Mouse (Mus musculus) lung, embryonic 16.5 days (tissue): ENCODE data around the gene Eif4h. TPM values are rescaled to one million over a fixed set of nuclear protein-coding genes. Genes with fewer than 3 reads are reported as not detected.

ENCODE experiments used
- ATAC-seq: fragments of 200-750 bp; cut with Nextera tagmentation; 2 replicates; pipeline ENCODE4 v1.8.0; 2017; ENCODE audit warnings: low read depth, mild to moderate bottlenecking, moderate library complexity
- H3K27ac ChIP-seq: fragments of 300-500 bp; sonication (generic); 2 replicates; pipeline ENCODE4 v1.5.1; 2014; ENCODE audit warnings: mild to moderate bottlenecking, control low read depth, low read length
- H3K27me3 ChIP-seq: fragments of 300-500 bp; sonication (generic); 2 replicates; pipeline ENCODE4 v1.6.1; 2014; ENCODE audit warnings: low read depth, low read length, mixed read lengths; ENCODE audit not compliant: control insufficient read depth, insufficient read depth
- H3K36me3 ChIP-seq: fragments of 300-500 bp; sonication (generic); 2 replicates; pipeline ENCODE4 v1.6.1; 2014; ENCODE audit warnings: low read length; ENCODE audit not compliant: control insufficient read depth, insufficient read depth
- H3K4me1 ChIP-seq: fragments of 300-500 bp; sonication (generic); replicated peaks from 2 replicates; pipeline ENCODE4 v1.6.1; 2014; ENCODE audit warnings: low read length, mixed read lengths; ENCODE audit not compliant: control insufficient read depth, insufficient read depth
- H3K4me2 ChIP-seq: fragments of 300-500 bp; sonication (generic); 2 replicates; pipeline ENCODE4 v1.6.1; 2014; ENCODE audit warnings: low read depth, low read length, control low read depth
- H3K4me3 ChIP-seq: fragments of 300-500 bp; sonication (generic); 2 replicates; pipeline ENCODE4 v1.5.1; 2014; ENCODE audit warnings: mild to moderate bottlenecking, low read length, control low read depth
- H3K9ac ChIP-seq: fragments of 300-500 bp; sonication (generic); 2 replicates; pipeline ENCODE4 v1.6.1; 2014; ENCODE audit warnings: low read length, control low read depth
- H3K9me3 ChIP-seq: fragments of 300-500 bp; sonication (generic); 2 replicates; pipeline ENCODE4 v1.6.1; 2016; ENCODE audit warnings: low read length; ENCODE audit not compliant: control insufficient read depth
- WGBS: fragments of 180-500 bp; shearing (Covaris S2); extraction: QIAGEN DNeasy Blood & Tissue Kit; methylation state at CpG from one replicate; pipeline ENCODE4 v1.1.7; 2014; 5-methylcytosine and 5-hydroxymethylcytosine counted together
- polyA plus RNA-seq: library from polyadenylated mRNA; unstranded; fragments of >200 nt; fragmentation: Nextera tagmentation; extraction: Ambion mirVana; gene quantifications from 2 replicates; pipeline ENCODE4 v1.2.1, GENCODE M21; 2015

The Eif4h gene
- polyA plus RNA-seq, 1 experiment from 2014 or later: 493 TPM

DNA sequence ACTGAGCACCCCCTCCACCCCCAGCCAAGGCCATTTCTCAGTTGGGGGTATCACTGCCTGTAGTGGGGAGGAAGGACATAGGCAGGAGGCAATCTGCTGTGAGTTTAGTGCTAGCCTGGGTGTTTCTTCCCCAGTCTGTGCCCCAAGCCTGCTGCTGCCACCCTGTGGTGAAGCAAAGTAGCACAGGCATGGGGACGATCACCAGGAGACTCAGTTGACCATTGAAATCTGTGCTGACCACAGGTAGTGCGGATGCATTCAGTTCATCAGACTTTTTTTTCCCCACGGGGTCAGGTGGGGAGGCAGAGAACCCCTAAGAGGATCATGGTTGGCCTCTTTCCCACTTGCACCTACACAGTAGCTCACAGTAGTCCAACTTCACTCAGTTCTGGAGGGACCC, 22.2 kb downstream of the Eif4h start:
- peaks cover 40% of the 10 kb centered on the region for H3K36me3 ChIP-seq
- no peak overlapping the region for H3K27ac ChIP-seq
- H3K4me2 ChIP-seq: no peak overlapping the region
- no peaks in the 10 kb centered on the region for H3K9me3 ChIP-seq
- peak; percentile 23; the same call in 1 of the 2 replicates for ATAC-seq
- no peaks in the 10 kb centered on the region for H3K4me1 ChIP-seq
- no peaks in the 10 kb centered on the region for H3K27me3 ChIP-seq
- no peak overlapping the region for H3K4me3 ChIP-seq
- WGBS: 56% methylated on average over 3 of the region's 3 CpGs
- no peak overlapping the region for H3K9ac ChIP-seq

DNA sequence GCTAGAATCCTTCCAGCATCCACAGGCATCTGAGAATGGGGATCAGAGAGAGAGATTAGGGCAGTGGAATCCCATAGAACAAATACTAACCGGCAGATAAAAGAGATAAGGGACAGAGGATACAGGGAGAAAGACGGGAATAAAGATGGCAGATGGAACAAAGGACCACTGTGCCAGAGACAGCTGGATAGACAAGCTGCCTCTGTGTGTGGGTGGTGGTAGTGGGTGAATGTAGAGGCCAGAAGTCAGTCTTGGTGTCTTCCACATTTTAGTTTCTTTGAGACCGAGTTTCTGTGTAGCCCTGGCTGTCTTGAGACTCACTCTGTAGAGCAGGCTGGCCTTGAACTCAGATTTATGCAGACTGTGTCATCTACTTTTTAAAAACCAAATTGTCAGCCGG, 23.5 kb downstream of the Eif4h start:
- Histone ChIP-seq H3K27me3 (no peaks in the 10 kb centered on the region), H3K4me2 (no peak overlapping the region), H3K4me1 (no peaks in the 10 kb centered on the region), H3K36me3 (peaks cover 27% of the 10 kb centered on the region), H3K9me3 (no peaks in the 10 kb centered on the region), H3K9ac (no peak overlapping the region), H3K4me3 (no peak overlapping the region), H3K27ac (no peak overlapping the region)
- ATAC-seq: no peak
- 54% methylated on average over 4 of the region's 4 CpGs for WGBS

DNA sequence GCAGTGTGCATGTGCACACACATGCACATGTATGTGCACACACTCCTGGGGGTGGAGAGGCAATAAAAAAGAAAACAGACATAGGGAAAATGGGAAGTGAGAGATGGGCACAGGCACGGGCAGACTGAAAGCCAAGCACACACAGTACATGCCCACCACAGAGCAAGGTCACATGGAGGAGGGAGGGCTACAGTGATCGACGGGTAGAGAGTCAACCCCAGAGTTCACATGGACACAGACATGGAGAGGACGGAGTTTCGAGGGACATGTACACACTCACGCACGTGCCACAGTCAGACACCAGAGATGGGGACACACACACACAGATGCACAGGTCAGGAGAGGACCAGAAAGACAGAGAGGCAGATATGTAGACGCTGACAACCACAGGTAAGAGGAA, 23.9 kb downstream of the Eif4h start:
- Histone ChIP-seq H3K9ac (no peak overlapping the region), H3K4me3 (no peak overlapping the region), H3K4me2 (no peak overlapping the region), H3K27me3 (no peaks in the 10 kb centered on the region), H3K36me3 (peaks cover 23% of the 10 kb centered on the region), H3K4me1 (no peaks in the 10 kb centered on the region), H3K9me3 (no peaks in the 10 kb centered on the region), H3K27ac (no peak overlapping the region)
- WGBS: 70% methylated on average over 8 of the region's 8 CpGs
- ATAC-seq: no peak

DNA sequence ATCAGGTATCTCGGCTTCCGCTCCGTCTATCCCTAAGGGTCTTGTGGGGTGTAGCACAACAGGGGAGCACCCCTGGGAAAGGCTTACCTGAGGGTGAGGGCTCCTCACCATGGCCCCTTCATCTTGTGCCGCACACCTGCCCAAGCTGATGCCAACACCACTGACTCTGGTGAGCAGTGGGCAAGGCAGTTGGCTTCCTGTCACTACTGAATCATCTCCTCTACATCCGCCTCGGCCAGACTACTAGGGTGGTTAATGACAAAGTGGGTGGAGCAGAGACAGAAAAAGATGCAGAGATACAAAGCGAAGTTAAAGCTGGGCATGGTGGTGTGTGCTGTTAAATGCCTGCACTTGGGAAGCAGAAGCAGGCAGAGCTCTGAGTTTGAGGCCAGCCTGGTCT, 24.5 kb downstream of the Eif4h start, which contains the start of gene Lat2:
TSS of gene Lat2 (minus strand) at position 224 of the 400 bp plus-strand sequence.
- Histone ChIP-seq H3K27ac (no peak within 1 kb of the TSS), H3K4me3 (no peak within 1 kb of the TSS), H3K4me2 (no peak within 1 kb of the TSS), H3K4me1 (no peaks in the 10 kb centered on the region), H3K36me3 (peaks cover 17% of the 10 kb centered on the region), H3K9me3 (no peaks in the 10 kb centered on the region), H3K27me3 (no peaks in the 10 kb centered on the region), H3K9ac (no peak within 1 kb of the TSS)
- ATAC-seq: no peak
- WGBS: 76% methylated on average over 7 of the region's 7 CpGs

DNA sequence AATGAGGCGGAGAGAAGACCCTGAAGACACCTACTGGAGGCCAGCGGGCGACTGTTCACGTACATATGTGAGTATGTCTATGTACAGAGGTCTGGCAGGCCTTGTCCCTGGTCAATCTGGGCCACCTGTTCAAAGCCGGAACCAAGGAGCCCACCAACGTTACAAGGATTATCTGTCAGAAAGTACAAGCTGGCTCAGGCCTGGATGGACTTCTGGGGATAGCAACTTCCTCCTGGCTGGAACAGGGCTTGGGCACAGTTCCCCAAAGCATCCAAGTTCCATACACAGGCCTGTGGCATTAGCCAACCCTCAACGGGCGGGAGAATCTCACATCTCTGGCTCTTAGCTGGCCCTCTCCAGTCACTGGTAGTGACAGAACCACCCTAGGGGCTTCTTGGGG, 25.0 kb downstream of the Eif4h start:
- no peak overlapping the region for H3K9ac ChIP-seq
- H3K4me3 ChIP-seq: no peak overlapping the region
- no peaks in the 10 kb centered on the region for H3K4me1 ChIP-seq
- H3K27me3 ChIP-seq: no peaks in the 10 kb centered on the region
- 80% methylated on average over 8 of the region's 8 CpGs for WGBS
- H3K36me3 ChIP-seq: peaks cover 14% of the 10 kb centered on the region
- ATAC-seq: no peak
- no peaks in the 10 kb centered on the region for H3K9me3 ChIP-seq
- H3K4me2 ChIP-seq: no peak overlapping the region
- H3K27ac ChIP-seq: no peak overlapping the region

DNA sequence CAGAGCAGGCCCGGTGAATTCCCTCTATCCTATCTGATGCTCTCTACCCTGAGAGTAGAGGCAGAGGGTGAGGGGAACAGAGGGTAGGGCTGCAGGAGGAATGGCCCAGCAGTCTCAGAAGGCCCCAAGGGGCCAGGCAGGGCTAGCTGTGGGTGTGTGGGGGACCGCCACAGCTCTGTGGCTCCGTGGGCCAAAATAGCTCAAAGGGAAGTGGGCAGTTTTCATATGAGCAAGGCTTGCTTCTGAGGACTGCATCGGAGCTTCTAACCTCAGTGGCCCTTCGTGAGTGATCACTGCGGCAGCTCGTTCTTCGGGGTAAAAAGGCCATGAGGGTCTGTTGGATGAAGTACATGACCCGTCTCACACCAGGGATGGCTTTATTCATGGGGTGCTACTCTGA, 25.6 kb downstream of the Eif4h start:
- Histone ChIP-seq H3K27ac (no peak overlapping the region), H3K36me3 (peaks cover 8% of the 10 kb centered on the region), H3K9ac (no peak overlapping the region), H3K9me3 (no peaks in the 10 kb centered on the region), H3K4me1 (no peaks in the 10 kb centered on the region), H3K4me3 (no peak overlapping the region), H3K4me2 (no peak overlapping the region), H3K27me3 (no peaks in the 10 kb centered on the region)
- ATAC-seq: no peak
- 72% methylated on average over 9 of the region's 9 CpGs for WGBS

DNA sequence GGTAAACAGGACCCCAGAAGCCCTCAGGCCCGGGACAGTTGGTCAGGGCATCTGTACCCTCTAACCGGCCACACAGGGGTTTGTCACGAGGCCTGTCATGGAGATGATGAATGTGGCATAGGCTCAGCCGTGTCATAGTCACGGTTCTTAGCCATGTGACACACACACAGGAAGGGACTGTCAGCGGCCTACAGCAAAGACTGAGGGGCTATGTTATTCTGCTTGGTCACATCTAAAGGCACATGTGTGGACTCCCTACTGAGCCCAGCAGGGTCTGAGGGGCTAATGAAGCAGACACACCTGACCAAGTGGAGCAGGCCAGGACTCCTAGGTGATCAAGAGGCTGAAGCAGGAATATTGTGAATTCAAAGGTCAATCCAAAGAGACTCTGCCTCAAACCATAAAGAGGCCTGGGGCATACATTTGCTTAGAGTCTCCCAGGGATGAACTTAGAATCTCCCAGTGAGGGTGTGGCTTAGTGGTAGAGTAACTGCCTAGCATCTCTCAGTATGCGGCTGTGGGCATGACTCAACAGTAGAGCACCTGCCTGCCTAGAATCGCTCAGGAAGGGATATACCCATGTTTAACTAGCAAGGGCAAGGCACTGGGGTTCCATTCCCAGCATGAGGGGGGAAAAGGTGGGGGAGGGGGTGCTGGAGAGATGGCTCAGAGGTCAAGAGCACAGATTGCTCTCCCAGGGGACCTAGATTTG, 27.3 kb downstream of the Eif4h start:
- no peak overlapping the region for H3K27ac ChIP-seq
- H3K4me2 ChIP-seq: no peak overlapping the region
- no peaks in the 10 kb centered on the region for H3K4me1 ChIP-seq
- no peaks in the 10 kb centered on the region for H3K9me3 ChIP-seq
- no peak overlapping the region; the same call in 1 of the 2 replicates for H3K9ac ChIP-seq
- H3K27me3 ChIP-seq: no peaks in the 10 kb centered on the region
- H3K36me3 ChIP-seq: no peaks in the 10 kb centered on the region
- no peak for ATAC-seq
- H3K4me3 ChIP-seq: no peak overlapping the region
- 44% methylated on average over 8 of the region's 8 CpGs for WGBS

DNA sequence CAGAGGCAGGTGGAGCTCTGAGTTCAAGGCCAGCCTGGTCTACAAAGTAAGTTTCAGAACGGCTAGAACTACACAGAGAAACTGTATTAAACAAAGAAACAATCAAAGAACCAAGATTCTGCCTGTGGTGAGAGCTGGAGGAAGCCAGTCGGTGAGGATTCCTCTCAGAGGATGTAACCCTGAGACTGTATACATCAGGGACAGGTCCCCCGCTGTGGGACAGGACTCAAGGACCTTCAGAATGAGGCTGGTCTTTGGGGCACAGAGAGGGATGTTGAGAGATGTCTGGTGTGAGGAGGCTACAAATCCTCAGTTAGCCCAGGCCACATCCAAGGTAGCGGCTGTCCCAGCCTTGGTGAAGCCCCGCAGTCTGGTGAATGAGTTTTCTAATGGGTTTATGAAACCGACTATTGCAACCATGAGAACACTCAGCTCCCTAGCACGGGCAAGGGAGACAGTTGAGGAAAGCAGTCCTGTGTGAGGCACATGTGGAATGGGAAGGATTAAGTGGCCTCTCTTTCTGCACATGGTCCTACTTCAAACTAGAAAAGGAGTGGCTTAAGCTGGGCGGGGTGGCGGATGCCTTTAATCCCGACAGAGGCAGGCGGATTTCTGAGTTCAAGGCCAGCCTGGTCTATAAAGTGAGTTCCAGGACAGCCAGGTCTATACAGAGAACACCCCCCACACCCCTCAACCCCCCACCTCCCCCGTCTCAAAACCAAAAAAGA, 29.2 kb downstream of the Eif4h start:
- no peaks in the 10 kb centered on the region for H3K9me3 ChIP-seq
- no peak overlapping the region for H3K4me3 ChIP-seq
- no peaks in the 10 kb centered on the region for H3K4me1 ChIP-seq
- no peak overlapping the region for H3K27ac ChIP-seq
- H3K27me3 ChIP-seq: no peaks in the 10 kb centered on the region
- no peak for ATAC-seq
- H3K9ac ChIP-seq: no peak overlapping the region
- WGBS: 85% methylated on average over 12 of the region's 12 CpGs
- no peak overlapping the region for H3K4me2 ChIP-seq
- no peaks in the 10 kb centered on the region for H3K36me3 ChIP-seq

DNA sequence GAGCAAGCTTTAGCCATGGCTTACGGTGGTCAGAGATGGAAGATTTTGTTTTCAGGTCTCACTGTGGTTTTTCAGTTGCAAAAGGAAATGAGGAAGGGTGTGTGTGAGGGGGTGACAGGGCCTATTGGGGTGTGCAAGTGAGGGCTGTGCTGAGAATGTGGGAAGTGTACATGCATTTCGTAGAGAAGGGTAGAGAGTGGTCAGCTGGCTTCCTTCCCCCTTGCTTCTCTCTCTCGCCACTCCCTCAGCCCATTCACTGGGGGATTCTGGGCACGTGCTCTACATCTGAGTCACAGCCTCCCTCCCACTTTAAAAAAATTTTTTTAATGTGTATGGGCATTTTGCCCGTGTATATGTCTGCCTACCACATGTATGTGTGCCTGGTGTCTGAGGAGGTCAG, 32.2 kb downstream of the Eif4h start:
- peak; percentile 64 for ATAC-seq
- Histone ChIP-seq H3K36me3 (no peaks in the 10 kb centered on the region), H3K4me1 (no peaks in the 10 kb centered on the region), H3K4me2 (no peak overlapping the region), H3K9me3 (no peaks in the 10 kb centered on the region), H3K9ac (no peak overlapping the region), H3K27ac (no peak overlapping the region), H3K27me3 (no peaks in the 10 kb centered on the region), H3K4me3 (no peak overlapping the region)
- WGBS: 51% methylated on average over 5 of the region's 5 CpGs
